Mouse (Mus musculus): Measurements from ENCODE around the gene Klhl22.

Gene Klhl22

GRCm38 (mm10) chr16:17758902-17759301 lies 516 bp upstream of the Klhl22 start:
- DNase-seq: no peak

- DNase-seq: no peak
Observed at GRCm38 (mm10) chr16:17759813-17760321, 449 bp downstream of the Klhl22 start.

GRCm38 (mm10) chr16:17760657-17761056 lies 1.2 kb downstream of the Klhl22 start:
- DNase-seq: peak; percentile 39

GRCm38 (mm10) chr16:17761074-17761473 lies 1.7 kb downstream of the Klhl22 start:
- no peak for DNase-seq

GRCm38 (mm10) chr16:17764108-17764511 lies 4.7 kb downstream of the Klhl22 start:
- no peak for DNase-seq

- DNase-seq: no peak
Observed at GRCm38 (mm10) chr16:17768834-17769233, 9.4 kb downstream of the Klhl22 start.

GRCm38 (mm10) chr16:17771117-17771865 lies 11.9 kb downstream of the Klhl22 start:
- DNase-seq: no peak

- DNase-seq: peak; percentile 32
Observed at GRCm38 (mm10) chr16:17776828-17777227, 17.4 kb downstream of the Klhl22 start.

- DNase-seq: no peak
Observed at GRCm38 (mm10) chr16:17778223-17778622, 18.8 kb downstream of the Klhl22 start.

- DNase-seq: no peak
Observed at GRCm38 (mm10) chr16:17779692-17780091, 20.3 kb downstream of the Klhl22 start.

GRCm38 (mm10) chr16:17785337-17785736 lies 25.9 kb downstream of the Klhl22 start:
- DNase-seq: no peak

- DNase-seq: no peak
Observed at GRCm38 (mm10) chr16:17792728-17793127, 33.3 kb downstream of the Klhl22 start.

GRCm38 (mm10) chr16:17794047-17794446 lies 34.6 kb downstream of the Klhl22 start:
- DNase-seq: no peak

- DNase-seq: no peak
Observed at GRCm38 (mm10) chr16:17795643-17796042, 36.2 kb downstream of the Klhl22 start.

- DNase-seq: no peak
Observed at GRCm38 (mm10) chr16:17796519-17796918, 37.1 kb downstream of the Klhl22 start.

GRCm38 (mm10) chr16:17796971-17797811 lies 37.8 kb downstream of the Klhl22 start, which contains the start of gene Scarf2:
Gene Scarf2 (plus strand): TSS chr16:17797282.
- no peak for DNase-seq

- no peak for DNase-seq
Observed at GRCm38 (mm10) chr16:17797812-17798311, 38.4 kb downstream of the Klhl22 start.

- DNase-seq: no peak
Observed at GRCm38 (mm10) chr16:17798321-17799180, 39.1 kb downstream of the Klhl22 start.

- no peak for DNase-seq
Observed at GRCm38 (mm10) chr16:17799584-17799983, 40.2 kb downstream of the Klhl22 start.

- no peak for DNase-seq
Observed at GRCm38 (mm10) chr16:17801777-17802455, 42.5 kb downstream of the Klhl22 start.

- DNase-seq: no peak
Observed at GRCm38 (mm10) chr16:17802456-17802838, 43.0 kb downstream of the Klhl22 start.
